Mouse (Mus musculus): ENCODE measurements around the gene Rasl10a.

- no peak for TF ChIP-seq CTCF (IDR thresholded peaks at IDR 0.05; ENCODE audit: low read depth)
- no peak for TF ChIP-seq EP300 (optimal IDR thresholded peaks at IDR 0.05)
These were observed 25.2 kb upstream of the Rasl10a start for GRCm38 (mm10) chr11:5032706-5033105.
